Mouse (Mus musculus): ENCODE results near the gene Poc1a.

DNA sequence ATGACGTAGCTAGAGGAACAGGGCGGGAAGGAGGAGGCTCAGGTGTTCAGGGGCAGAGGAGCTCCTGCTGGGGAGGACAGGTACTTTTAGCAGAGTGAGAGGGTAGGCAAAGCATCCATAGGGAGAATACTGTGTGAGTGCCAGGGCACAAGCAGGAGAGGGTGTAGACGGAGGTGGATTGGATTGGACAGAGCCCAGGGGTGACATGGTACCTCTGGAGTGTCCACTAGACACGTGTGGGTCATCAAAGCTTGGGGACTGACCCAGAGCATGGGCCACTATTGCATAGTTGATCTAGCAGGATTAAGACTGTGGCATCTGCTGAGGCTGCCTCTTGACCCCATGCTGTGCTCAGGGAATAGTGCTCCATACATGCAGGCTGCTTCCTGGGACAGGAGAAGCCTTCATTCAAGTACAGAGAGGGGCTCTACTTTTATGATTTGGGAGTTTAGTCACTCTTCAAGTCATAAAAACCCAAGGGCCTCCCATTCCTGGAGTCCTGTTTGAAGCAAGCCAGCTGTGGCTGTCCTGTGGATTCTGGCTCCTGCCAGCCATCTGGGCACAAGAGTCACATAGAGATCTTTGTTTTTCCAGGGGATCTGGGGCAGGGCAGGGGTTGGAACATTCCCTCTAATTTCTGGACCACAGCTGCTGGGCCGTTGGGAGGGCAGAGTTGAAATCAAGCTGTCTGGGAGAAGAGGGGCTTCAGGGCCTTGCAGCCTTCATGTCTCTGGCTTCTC lies 48.1 kb downstream of the Poc1a start:
- TF ChIP-seq CTCF (IDR thresholded peaks at IDR 0.05; ENCODE audit: control insufficient read depth, insufficient read depth, insufficient read length) (no peak), FOSL1 (IDR thresholded peaks at IDR 0.05; ENCODE audit: insufficient read depth, low read length, poor library complexity, severe bottlenecking) (no peak), MYOD1 (IDR thresholded peaks at IDR 0.05; ENCODE audit: control insufficient read depth, insufficient read length, low read depth) (no peak), MYOG (IDR thresholded peaks at IDR 0.05; ENCODE audit: control insufficient read depth, extremely low read depth, insufficient read length) (no peak)
